Mouse (Mus musculus) megakaryocyte progenitor cell, adult 5-6 weeks (primary cell): ENCODE measurements at regions not wholly inside any gene's neighbourhood (a gene's known extent, or its start where the extent isn't known, plus 50 kb on each side); places are given as distances from the start of the nearest gene placed in this dataset.

Experiments used
- ATAC-seq: replicated peaks from 2 replicates; pipeline ENCODE4 v1.8.0; 2016; ENCODE audit warnings: mild to moderate bottlenecking, moderate TSS enrichment, inconsistent platforms; ENCODE audit not compliant: poor library complexity

GRCm38 (mm10) chr1:92731353-92732282, 83.0 kb upstream of the Otos start:
- peak; percentile 63 for ATAC-seq

DNA sequence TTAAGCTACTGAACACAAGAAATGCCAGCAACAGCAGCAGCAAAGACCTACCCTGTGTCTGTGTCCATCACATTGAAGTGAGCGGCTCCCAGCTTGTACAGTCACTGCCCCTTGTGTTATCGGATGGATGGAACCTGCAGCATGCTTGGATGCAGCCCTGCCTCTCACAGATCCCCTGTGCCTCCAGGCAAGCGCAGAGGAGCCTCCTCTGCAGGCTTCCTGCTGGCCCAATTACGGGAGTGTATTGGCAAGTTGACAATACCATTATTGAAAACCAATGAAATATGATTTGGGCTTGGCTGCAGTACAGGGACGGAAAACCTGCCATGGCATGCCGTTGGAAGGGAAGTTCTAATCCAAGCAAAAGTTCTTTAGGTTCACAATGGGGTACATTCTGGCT, 81.9 kb upstream of the Otos start:
- ATAC-seq = no peak

DNA sequence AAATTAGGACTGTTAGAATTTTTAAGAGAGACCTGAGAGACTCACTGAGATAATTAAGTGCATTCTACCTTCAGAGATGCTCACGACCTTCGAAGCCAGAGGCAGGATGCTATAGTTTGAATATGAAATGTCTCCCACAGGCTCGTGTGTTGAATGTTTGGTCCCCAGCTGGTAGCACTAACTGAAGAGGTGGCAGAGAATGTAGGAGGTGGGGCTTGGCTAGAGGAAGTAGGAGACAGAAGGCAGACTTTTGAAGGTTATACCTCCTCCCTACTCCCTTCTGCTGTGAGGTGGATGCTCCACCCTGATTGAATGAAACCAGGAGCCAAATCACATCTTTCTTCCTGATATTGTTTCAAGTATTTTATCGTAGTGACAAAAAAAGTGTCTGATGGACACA, 79.3 kb upstream of the Otos start:
- no peak for ATAC-seq

- no peak for ATAC-seq
Observed at GRCm38 (mm10) chr1:92727371-92727770, 78.7 kb upstream of the Otos start.

GRCm38 (mm10) chr1:92726341-92726740, 77.7 kb upstream of the Otos start:
- peak; percentile 75 for ATAC-seq

DNA sequence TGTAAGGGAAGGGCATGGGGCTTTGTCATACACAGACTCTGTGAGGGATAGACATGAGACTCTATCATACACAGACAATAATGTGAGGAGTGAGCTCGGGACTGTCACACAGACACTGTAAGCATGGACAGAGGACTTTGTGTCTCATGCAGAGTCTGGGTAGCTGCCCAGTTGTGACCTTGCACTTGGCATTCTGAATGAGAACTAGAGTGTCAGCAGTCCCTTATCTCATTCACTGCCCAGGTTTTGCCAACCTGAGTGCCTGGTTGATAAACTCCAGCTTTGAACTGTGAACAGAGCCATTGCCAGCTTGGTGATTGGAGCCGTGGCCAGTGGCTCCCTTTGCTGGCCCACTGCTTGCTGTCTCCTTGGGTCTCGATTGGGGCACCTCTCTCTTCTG, 75.5 kb upstream of the Otos start:
- ATAC-seq = no peak

GRCm38 (mm10) chr1:92720567-92720966, 71.9 kb upstream of the Otos start:
- ATAC-seq = no peak

DNA sequence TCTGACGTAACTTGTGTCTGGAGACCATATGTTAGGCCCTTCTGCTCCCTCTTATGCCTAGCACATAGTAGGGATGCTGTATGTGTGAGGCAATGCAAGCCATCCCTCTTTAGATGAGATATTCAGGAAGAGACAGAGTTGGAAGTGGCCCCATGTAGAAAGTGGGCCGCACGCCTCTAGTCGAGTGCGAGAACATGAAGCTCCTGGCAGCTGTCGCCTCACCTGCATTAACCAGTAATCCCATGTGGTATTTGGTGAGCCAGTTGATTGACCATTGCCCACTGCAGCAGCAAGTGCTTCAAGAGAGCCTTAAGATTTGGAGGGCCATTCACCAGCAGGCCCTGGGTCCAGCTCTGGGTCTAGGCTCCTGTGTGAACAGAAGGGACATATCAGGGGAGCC, 71.2 kb upstream of the Otos start:
- ATAC-seq = no peak

- no peak for ATAC-seq
Observed at GRCm38 (mm10) chr1:92718108-92718507, 69.5 kb upstream of the Otos start.

DNA sequence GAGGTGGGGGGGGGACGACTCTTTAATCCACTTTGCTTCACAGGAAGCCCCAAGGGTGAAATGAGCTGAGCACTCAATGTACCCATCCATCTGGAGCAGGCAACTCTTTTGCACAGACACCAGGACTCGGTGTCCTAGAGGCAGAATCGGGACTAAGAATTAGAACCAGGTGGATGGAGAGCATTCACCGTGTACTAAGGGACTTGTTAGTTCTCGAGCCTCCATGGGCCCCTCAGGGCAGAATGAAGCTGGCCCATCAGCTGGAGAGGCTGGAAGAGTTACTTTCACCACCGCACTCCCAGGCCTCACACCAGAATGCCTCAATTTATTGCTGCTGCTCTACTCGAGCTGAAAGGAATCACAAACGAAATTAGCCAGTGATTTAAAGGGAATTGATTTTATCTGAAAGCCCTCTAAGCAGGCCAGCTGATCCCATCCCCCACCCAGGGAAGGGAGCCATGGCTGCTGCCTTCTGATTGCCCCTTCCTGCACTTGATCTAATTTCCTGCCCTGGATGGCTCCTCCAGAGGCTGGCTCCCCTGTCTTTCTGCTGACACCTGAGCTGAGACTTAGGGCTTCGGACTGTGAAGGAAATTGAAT, 66.2 kb upstream of the Otos start:
- ATAC-seq = no peak

GRCm38 (mm10) chr1:92712366-92712765, 63.7 kb upstream of the Otos start:
- ATAC-seq = no peak

- no peak for ATAC-seq
Observed at GRCm38 (mm10) chr1:92710321-92710839, 61.7 kb upstream of the Otos start.

DNA sequence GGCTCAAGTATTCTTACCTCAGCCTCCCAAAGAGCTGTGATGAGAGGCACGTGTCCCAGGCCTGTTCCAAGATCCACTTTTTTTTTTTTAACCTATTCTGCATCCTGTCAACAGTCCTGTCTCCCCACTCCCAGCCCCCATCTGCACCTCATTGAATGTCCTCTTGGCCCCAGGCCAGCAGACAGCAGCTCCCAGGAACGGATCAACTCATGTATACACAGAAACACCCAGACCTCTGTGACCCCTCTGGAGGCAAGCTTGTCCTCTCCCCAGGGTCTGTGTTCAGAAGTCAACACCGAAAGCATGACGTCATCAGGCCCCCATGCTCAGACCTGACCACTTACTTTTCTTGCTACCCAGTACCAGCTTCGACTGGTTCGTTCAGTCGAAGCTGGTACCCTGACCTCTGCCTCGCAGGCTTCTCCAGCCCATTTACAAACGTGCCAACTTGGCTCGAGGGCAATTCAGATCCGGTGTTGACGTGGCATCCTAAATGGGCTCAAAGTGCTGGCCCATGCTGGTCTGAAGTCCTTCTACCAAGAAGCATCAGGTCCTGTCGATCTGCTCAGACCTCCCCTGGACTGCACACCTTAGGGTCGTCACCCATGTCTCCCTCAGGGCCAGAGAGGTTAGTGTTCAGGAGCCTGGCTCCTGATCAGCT, 60.7 kb upstream of the Otos start:
- ATAC-seq = no peak

- peak; percentile 59 for ATAC-seq
Observed at GRCm38 (mm10) chr1:92707917-92708897, 59.6 kb upstream of the Otos start.

GRCm38 (mm10) chr1:92707441-92707840, 58.8 kb upstream of the Otos start:
- no peak for ATAC-seq

- ATAC-seq = no peak
Observed at GRCm38 (mm10) chr1:92703903-92704302, 55.3 kb upstream of the Otos start.

DNA sequence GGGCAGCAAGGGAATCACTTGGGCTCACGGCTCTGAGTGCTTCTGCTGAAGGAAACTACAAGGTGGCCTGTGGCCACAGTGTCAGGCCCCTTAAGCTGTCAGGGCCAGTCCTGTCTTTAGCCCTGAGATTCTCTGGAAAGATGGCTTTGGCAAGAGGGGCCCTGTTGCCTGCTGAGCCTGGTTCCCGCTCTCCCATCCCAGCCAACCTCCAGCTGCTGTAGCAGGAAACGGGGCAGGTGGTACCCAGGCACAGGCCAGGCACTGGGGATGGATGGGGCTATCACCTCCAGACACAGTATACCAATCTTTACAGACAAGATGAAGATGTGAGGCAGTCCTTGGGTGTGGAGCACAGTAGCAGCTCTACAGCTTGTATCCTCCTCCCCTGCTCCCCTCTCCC, 54.6 kb upstream of the Otos start:
- ATAC-seq = no peak

- peak; percentile 50 for ATAC-seq
Observed at GRCm38 (mm10) chr1:92700107-92700506, 51.5 kb upstream of the Otos start.

DNA sequence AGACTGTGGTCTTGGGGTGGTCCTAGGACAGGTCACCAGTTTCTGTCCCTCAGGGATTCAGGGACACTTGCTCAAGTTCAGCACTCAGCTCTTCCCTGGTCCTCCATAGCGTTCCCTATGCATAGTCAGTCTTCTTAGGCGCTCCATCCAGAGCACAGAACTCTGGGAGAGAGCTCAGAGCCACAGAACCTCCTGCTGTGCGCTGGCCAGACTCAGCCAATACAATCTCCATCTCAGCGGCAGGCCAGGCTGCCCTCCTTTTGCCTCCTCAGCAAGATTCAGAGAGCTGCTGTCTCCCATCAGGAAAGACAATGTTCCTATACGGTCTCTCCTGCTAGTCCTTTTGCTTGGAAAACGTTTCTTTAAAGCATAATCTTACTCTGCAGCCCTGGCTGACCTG, 51.1 kb upstream of the Otos start:
- no peak for ATAC-seq

DNA sequence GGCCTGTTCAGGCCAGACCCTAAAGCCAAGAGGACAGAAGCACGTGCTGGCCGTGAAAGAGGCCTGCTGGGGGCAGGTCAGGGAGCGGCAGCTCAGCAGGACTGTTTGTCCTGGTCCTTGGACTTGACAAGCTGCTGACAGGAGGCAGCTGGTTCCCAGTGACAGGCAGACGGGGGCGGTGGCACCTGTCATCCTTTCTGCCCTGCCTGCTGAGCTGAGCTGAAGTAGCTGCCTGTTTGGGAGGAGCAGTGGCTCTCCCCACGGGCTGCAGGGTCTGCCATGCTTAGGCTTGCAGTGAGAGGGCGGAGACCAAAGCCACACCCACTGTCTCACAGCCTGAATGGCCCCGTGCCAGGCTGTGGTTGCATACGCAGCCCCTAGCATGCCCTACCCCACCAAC, 50.4 kb upstream of the Otos start:
- ATAC-seq = peak; percentile 88

DNA sequence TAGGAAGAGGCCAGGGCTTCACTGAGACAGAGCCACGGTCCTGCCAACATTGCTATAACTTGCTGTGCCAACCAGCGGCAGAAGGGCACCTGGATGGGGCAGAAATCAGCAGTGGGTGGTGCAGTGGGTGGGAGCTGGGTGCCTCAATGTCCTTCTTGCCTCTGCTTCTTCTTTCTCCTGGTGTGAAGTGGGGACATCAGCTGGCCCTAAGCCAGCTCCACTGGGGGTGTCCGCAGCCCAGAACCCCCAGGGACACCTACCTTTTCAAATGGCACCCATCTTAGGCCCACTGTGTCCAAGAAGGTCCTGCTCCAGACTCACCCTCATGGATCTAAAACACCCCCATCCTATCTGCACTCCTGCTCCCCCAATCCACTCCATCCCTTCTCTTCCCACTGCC, 49.9 kb upstream of the Otos start:
- no peak for ATAC-seq
